Mouse (Mus musculus) ovary, postnatal 14 days (tissue): ENCODE data around the gene Fxyd6.
A peak's percentile ranks its signal among the peaks of the same experiment; 100 is the strongest.

Experiments used
- DNase-seq: peaks from one replicate; pipeline ENCODE4 v3.0.0; 2022; ENCODE audit warnings: low spot score

Gene Fxyd6

DNA sequence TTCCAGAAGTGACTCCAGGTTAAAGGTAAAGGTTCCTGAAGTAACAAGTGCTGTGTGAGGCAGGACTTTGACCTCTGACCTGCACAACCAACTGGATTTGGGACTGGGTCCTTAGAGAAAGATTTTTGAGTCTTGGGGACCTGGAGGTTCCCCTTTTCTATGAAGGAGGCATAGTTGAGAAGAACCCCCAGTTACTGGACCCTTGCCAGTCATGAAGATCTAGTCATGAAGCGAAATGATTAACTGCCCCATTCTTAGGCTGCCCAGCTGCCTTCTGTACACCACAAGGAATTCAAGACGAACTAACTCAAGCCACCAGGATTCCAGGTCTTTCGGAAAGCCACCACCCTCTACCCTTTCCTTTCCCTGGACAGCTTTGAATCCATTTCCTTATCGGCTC is 6.4 kb downstream of the Fxyd6 start:
- no peak for DNase-seq

DNA sequence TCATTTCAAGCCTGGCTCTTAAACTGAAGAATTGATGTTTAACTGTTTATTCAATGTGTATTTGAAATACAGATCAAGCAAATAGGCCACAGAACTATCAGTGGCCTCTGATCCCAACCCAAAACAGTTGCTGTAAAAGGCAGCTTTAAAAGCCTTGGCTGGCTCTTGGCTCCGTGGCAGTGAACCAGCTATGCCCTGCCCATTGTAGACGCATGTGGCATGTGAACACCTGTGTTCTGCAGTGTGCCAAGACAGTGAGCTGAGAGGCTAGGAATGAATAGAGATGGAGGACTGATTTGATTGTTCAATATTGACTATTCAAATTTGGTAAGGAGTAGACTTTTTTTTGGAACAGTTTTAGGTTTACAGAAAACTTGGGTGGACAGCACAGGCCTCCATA is 6.9 kb downstream of the Fxyd6 start:
- no peak for DNase-seq

DNA sequence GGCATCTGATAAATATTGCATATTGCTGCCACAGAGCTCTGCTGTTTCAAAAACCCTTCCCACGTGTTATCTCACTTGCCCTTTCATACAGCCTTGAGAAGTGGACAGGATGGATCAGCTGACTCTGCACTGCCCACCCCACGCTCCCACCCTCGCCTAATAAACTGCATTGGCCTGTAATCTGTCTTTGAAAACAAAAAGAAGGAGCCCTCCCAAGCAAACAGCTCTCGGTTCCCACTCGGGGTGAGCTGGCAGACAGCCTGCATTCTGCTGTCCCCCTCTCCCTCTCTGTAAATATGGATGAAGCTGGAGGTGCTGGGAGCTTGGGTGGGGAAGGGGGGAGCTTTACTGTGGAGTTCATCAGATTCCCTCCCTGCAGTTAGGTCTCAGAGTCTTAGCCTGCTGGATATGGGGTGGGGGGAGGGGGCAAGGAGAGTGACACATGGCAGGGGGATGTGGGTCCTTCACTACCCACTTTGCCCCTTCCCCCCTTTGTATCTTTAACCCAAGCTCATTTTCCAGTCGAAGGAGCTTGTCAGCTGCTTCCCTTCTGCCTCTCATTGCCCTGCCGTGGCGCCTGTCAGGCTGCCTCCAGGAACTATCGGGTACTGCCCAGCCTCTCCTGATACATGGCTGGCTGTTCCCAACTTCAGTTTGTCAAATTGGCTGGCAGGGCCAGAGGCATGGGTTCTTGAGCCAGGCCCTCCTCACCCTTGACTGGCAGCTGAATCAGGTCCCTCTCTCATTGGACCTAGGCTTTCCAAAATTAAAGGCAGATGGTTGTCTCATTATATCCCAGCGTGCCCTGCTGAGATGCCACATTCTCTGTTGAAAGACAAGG is 10.6 kb downstream of the Fxyd6 start:
- DNase-seq: no peak

DNA sequence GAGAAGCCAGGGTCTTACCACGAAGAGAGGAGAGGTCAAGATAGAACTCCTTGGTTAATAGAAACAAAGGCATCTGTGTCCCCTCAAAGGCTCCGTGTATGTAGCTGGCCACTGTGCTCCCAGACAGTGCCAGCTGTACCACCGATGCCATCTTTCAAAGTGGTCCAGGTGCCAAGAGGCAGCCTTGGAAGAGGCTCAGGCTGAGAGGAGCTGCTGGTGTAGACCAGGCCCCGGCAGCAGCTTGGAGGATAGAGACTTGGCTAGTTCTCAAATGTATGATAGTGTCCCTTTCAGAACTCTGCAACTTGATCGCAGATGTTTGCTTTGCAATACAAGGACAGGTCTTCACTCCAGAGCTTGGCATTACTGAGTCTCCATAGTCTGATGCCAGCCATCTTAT is 12.4 kb downstream of the Fxyd6 start:
- DNase-seq: no peak

DNA sequence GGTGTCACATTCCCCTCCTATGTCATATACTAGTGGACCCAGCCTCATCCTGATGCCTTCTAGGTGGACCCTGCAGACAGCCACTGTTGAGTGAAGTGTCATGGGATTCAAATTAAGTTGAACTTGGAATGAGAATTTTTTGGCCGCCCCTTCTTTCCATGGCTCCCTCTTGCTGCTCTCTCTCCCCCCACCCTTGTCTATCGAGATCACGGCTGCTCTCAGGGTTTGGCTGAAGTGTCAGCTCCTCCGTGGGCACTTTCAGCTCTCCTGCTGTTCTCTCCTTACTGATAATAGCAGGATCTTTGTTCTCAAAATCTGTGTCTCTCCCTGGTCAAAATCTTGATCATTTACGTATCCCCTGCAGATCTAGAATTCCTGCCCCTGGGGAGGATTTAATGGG is 12.8 kb downstream of the Fxyd6 start:
- no peak for DNase-seq

DNA sequence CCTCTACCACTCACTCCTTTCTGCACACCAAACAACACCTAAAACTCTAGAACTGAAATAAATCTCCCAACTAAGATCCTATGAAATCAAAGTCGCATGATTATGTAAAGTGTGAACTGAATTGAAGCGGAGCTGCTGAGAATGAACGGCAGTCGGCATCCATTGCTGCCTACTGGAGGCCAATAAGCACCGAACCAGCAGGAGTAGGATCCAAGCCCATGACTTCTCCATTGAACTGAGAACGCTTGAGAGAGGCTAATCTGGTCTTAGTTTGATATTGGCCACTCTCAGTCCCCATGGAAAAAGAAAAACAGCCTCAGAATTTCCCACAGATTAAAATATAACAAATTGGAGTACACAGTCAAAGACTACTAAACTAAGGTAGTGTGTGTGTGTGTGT is 13.9 kb downstream of the Fxyd6 start:
- DNase-seq: no peak

DNA sequence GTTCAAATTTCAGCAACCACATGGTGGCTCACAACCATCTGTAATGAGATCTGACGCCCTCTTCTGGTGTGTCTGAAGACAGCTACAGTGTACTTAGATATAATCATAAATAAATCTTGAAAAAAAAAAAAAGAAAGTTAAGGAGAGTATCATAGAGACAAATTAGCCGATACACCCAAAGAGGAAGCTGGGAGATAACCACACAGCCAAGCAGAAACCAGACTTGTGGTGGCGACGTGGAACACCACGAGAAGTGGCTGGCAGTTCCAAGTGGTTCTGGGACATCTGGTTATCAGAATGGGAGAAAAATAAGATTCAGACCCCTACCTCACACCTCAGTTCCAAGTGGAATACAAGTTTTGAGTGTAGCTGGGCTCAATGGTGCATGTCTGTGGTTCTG is 16.7 kb downstream of the Fxyd6 start:
- DNase-seq: no peak

DNA sequence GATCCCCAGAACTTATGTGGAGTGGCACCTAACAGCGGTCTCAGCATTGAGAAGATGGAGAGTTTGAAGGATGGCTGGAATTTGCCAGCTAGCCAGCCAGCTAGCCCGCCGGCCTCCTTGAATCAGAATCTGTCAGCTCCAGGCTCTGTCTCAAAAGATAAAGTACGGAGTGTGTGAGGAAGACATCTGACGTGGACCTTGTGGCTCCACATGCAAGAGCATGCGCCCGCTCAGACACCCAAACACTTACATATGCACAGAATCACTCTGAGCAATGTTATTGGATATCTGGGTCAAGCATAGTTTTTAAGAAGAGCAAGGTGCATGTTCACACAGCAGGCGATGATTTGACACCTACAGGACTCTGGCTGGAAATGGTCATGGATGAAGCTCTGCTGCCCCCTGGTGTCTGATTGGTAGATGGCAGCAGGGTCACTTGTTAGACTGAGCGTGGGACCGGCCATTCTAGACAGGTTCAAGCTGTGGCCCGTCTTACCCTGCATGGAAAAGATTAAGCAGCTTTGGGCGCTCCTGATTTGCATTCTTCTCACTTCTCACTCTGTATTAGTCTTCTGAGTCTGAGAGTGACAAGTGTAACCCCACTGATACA is 18.5 kb downstream of the Fxyd6 start:
- DNase-seq: peak; percentile 90

DNA sequence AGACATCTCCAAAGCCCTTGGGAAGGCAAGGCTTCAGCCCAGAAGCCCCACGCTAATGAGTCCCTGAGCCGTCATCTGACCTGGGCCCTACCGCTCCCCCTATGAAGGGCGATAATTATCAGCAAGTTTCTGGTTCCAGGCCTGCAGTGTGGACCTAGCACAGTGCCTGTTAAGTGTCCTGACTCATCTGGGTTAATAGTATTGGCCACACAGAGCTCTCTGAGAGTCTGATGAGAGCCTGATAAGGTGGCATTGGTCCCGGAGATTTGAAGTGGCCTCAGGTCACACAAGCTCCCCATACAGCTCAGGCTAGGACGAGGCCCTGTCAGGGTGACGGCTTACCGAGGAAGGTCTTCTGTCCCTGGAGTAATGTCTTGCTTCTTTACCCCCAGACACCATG is 19.6 kb downstream of the Fxyd6 start:
- no peak for DNase-seq

DNA sequence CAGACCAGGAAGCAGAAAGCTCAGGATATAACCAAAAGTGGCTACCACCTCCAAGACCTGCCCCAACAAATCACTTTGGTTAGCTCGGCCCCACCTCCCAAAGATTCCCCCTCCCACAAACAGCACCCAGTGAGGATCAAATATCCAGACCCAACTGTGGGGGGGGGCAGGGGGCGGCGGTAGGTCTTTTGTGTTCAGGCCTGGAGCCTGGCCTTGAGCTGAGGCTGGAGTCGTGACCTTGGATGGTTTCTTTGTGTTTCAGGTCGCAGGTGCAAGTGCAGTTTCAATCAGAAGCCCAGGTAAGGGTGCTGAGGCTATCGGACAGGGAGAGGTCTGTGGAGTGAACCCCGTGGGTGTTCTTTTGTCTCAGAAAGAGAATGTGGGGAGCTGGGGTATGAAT is 21.3 kb downstream of the Fxyd6 start:
- DNase-seq: no peak

DNA sequence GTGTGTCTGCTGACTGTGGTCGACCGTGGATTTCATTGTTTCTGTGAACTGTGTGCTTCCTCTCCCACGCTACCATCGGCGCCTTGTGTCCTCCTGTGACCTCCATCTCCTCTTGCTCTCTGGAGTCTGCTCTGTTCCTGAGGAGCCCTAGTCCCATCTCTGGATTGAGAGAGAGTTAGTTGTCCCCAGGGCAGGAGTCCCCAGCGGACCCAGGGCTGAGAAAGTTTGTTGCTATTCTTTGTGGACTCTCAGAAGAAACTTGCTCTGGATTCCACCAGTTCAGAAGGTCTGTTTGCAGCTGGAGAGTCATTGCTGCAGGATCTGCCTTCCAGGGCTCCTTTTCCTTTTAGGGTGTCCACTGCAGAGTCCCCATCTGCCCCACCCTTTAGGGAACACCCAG is 25.2 kb downstream of the Fxyd6 start:
- no peak for DNase-seq

DNA sequence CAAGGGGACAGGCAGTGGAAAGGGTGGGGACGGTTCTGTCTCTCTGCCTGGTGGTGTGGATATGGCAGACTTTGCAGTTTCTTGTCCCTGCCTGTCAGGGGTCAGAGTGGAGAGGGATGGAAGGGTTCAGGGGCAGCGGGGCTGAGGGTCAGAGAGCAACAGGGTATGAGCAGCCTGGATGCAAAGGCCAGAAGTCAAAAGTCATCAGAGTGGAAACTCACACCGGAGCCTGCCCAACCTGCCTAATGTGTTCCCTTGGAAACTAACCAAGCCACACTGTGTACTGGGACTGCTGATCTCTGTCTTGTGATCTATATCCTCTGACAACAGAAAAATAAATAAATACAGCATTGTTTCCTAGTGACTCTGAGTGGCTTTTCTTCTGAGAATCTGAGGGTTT is 25.8 kb downstream of the Fxyd6 start:
- no peak for DNase-seq

DNA sequence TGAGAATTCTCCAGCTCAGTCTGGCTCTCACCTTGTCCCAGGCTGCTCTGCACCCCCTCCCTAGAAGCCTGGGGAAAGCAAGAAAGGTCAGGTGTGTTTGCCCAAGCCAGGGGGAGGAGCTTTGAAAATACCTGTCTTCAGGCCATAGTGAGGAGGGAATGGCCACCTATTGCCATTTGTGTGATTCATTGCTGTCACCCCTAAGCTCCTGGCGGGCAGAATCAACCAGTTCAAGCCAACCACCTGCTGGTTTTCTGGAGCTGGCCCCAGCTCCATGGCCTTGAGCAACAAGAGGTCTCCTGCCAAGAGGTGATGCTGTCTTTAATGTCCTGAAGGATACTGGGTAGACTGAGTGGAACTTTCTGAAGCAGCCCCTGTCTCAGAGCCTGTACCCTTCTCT is 28.4 kb downstream of the Fxyd6 start:
- DNase-seq: no peak

DNA sequence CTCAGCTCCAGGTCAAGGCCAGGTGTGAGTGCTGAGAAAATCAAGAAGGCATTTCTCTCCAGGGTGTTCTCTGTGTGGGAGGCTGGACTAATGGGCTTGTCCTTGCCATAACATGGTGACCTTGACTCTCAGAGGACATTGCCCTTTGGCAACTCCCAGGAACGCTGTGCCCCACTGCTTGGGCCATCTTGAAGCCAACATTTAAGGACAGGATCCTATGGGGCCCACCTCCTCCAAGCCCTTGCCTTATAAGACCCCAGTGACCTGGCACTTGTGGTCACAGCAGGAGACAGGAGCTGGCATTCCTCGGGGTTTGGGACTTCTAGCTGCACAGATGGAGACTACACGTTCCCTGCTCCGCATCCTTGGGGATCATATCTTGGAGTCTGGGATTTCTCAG is 29.4 kb downstream of the Fxyd6 start, which contains the start of gene Fxyd2:
Gene Fxyd2 (plus strand): TSS at position 236 of the 400 bp plus-strand sequence.
- no peak for DNase-seq

DNA sequence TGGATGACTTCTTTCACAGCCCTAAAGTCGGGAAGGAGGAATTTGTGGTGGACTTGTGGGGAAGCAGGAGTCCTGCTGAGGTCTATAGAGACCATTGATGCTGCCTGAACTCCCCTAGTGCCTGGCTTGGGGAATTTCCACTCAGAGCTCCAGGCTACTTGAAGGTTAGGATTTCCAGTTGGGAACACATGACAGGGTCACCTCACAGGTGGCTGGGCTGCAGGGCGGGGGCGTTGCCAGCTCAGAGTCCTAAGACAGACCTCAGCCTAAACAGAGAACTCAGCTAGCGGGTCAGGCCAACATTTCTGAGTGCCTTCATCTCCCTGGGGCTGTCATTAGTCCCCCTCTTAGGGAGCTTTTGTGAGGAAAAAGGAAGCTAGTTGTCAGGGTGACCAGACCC is 31.9 kb downstream of the Fxyd6 start:
- no peak for DNase-seq

DNA sequence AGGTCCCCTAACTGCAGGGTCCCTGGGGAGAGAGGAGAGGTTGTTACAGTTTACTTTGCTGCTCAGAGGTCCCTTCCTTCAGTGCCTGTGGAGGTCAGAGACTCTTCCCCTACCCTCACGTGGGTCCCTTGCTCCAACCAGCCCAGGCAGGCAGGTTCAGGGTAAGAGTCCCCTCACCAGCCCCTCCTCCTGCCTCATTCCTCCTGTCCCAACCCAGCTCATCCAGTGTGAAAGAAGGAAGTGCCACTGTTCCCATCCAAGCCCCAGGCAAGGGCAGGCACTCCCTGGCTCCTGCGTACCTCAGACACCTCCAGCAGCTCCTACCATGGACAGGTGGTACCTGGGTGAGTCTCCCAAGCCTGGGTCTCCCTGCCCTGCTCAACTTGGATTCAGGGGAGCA is 33.0 kb downstream of the Fxyd6 start:
- no peak for DNase-seq

DNA sequence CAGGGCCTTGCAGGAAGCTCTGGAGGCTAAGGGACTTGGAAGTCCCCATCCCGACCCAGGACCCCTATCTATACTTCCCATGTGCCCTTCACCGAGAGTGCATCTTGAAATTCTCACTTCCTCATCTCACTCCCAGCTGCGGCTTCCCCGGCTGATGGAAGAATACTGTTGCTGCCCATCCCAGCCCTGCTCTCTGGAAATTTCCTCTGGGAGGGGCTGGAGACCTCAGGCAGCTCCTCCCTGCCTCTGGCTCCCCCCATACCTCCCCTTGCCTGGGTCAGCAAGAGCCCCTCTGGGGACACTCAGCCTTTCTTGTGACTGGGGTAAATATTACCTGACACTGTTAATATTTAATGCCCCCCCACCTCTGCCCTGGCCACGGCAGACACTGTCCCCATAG is 35.7 kb downstream of the Fxyd6 start:
- DNase-seq: no peak

DNA sequence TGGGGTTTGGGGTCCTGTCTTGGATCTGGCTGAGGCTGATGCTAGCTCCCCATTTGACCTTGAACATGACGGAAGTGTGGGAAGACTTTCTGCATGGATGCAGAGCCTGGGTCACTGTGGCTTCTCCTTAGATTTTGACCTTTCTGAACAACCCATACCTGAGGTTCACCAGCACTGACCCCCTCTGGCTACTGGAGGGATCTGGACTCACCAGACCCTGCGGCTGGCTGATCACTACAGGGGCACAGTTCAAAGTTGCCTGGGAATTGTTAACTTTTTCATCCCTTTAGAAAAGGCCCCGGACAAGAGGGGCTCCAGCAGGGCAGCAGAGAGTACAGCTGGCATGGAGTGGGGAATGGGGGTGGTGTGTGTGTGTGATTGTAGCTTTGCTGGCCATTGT is 36.8 kb downstream of the Fxyd6 start:
- DNase-seq: no peak

DNA sequence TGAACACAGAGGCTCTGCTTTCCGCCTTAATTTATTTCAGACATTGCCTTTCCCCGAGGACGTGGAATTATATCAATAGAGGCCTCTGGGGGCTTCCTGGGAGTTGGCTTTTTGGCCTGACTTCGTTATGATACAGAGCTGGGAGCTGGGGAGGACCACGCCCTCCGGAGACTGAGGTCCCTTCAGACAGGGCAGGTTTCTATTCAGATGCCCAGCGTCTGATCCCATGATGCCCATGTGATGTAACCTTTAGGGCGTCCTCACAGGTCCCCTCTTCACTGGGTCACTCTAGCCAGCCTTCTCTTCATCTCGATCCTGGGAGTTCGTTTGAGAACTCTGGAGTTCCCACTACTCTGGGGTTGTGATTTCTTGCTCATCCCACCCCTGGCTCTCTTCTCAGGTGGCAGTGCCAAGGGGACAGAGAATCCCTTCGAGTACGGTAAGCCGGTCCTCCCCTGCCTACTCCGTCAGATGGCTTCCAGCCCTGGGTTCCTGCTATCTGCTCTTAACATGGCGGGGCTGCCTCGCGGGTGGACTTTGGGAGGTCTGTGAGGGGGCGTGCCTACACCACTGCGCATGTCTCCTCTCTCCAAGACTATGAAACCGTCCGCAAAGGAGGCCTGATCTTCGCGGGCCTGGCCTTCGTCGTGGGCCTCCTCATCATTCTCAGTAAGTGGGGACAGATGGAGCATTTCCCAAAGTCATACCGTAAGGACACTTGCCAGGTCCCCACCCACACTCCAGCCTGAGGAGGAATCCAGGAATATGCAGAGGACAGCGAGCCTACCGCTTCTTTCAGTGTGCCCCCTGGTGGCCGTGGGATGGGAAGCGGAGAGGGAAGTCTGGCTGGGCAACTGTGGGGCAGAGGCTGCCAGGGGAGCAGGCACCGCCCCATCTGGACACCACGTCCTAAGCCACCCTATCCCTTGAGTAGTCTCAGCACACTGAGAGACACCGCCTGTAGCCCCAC is 38.0 kb downstream of the Fxyd6 start:
- DNase-seq: peak; percentile 75

DNA sequence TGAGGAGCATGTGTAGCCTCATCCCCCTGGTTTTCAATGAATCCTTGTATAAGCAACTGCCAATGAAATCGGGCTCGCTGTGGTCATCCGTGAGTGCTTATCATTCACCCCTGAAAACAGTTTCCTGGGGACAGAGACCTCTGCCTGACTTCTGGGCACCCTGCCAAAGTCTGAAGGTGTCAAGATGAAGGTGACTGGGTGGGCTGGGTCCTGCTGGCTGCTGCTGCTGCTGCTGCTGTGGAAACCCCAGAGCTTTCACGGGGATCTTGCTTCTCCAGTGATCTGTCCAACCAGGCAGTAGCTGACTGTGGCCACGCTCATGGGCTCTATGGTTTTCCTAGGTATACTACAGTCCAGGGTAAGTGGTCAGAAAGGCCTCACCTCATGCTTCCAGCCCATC is 40.2 kb downstream of the Fxyd6 start:
- no peak for DNase-seq

DNA sequence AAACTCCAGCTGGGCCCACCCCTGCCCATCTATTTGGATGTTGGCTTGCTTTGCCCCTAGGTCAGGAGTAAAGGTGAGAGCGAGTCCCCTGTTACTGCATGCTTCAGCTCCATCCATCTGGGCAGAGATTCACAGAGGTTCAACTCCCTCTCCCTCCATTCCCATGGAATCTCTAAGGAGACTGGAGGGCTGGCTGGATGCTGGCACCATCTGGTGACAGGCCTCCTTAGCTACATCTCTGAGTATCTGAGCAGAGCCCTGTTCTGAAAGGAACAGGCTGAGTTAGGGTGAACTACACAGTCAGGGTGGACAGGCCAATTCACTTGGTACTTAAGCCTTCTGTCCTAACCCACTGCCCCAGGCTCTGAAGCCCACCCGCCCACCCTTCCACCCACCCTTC is 40.6 kb downstream of the Fxyd6 start:
- DNase-seq: no peak

DNA sequence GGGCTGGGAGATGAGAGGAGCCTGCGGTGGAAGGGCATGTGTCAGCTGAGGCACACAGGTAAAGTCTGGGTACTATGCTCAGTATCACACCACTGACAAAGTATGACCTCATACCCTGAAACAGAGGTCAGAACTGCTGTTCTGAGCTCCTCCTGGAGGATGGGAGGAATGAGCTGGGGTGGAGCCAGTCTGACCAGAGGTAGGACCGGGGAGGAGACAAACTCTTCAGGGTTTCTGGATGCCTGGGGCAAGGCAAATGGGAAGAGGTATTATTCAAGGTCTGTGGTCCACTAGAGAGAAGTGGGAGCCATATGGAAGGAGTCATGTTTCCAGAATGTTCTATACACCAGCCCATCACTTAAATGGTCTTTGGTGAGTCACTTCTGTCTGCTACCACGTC is 41.1 kb downstream of the Fxyd6 start:
- no peak for DNase-seq

DNA sequence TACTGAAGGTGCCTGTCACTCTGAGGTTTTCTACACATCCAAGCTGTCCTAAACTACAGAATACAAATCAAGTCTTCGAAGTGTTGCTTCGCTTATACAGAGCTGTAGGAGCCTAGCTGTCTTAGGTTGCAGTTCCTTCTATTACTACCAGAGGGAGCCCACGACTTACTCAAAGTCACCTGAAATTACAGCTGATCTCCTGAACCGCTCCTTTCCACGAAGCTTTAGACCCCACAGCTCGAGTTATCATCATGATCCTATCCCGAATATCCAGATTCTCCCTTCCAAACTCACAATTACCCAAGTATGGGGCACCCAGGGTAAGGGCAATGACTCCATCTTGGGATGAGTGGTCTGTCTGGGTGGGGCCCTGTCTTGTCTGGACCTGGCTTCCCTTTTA is 41.8 kb downstream of the Fxyd6 start:
- DNase-seq: no peak
